Mouse (Mus musculus): ENCODE results near the gene Pdss1. TPM values are rescaled to one million over a fixed set of nuclear protein-coding genes. Genes with fewer than 3 reads are reported as not detected.

The Pdss1 gene
- polyA plus RNA-seq, 2 experiments = 8.8 to 14.0 TPM

DNA sequence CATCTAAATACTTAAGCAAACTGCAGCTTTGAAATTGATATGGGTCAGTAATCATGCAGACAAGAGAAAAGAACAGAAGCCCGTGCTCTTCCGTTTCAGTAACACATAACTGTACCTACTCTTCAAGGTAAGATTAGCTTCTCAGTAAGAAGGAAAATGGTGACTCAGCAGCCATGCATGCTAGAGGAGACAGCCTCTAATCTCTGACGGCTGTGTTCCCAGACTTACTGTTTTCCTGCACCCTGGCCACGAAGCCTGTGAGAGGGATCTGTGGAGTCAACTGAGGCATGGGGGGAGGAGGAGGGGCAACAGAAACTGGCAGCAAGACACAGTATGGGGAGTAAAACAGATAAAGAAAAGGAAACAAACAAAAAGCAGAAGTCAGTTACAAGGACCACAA lies 54.6 kb downstream of the Pdss1 start:
- Histone ChIP-seq H3K9me3 (ENCODE audit: control insufficient read depth, low read length) (no peaks in the 10 kb centered on the region), H3K36me3 (replicated peaks; ENCODE audit: control insufficient read depth, insufficient read depth, low read depth) (no peaks in the 10 kb centered on the region; the same call in none of the 2 replicates), H3K4me3 (ENCODE audit: insufficient read depth in 1 of 2, low read depth in 2 of 2, low read length in 2 of 2) (no peak overlapping the region), H3K4me1 (replicated peaks; ENCODE audit: control insufficient read depth in 2 of 2, insufficient read depth in 2 of 2, low read length in 1 of 2) (peaks cover 0 to 2% of the 10 kb centered on the region in 2 experiments; a peak in 2 of 4 replicates), H3K9ac (replicated peaks) (no peak overlapping the region), H3K4me2 (ENCODE audit: low read depth) (no peak overlapping the region), H3K27me3 (ENCODE audit: control insufficient read depth, insufficient read depth, low read length) (no peaks in the 10 kb centered on the region), H3K27ac (no peak overlapping the region)
- WGBS (ENCODE audit: insufficient replicate concordance) = 18% methylated on average over 4 of the region's 4 CpGs
- peak; percentile 10 to 20 (median 12) for DNase-seq (ENCODE audit: low read depth in 3 of 3, low spot score in 3 of 3)
- TF ChIP-seq EP300 (IDR thresholded peaks at IDR 0.05; ENCODE audit: low read depth) (no peak), CTCF (IDR thresholded peaks at IDR 0.05; ENCODE audit: low read depth) (no peak)
- ATAC-seq (ENCODE audit: insufficient read depth) = no peak

GRCm38 (mm10) chr2:22954278-22954677 lies 59.0 kb downstream of the Pdss1 start:
- H3K4me2 ChIP-seq (ENCODE audit: low read depth) = no peak overlapping the region

DNA sequence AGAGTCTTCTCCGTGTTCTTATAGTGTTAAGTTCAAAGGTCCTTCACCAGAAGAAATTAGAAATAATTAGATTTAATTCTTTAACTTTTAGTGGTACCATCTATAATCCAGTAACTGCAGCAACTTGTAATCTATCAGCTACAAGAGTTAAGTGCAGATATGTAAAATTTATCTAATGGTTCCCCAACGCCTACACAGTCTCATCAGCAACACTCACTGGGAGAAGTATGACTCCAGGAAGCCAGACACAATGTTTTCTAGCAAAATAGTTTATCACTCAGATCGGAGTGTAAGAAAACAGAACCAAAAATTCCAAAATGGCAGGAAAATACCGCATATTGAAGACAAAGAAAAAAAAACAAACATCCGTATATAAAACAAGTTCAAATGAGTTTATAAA lies 60.6 kb downstream of the Pdss1 start:
- no peaks in the 10 kb centered on the region for H3K9me3 ChIP-seq (ENCODE audit: control insufficient read depth, low read length)
- DNase-seq (ENCODE audit: low read depth in 3 of 3, low spot score in 3 of 3) = no peak
- H3K27ac ChIP-seq = no peak overlapping the region
- H3K36me3 ChIP-seq (replicated peaks; ENCODE audit: control insufficient read depth, insufficient read depth, low read depth) = no peaks in the 10 kb centered on the region; the same call in 1 of the 2 replicates
- no peaks in the 10 kb centered on the region for H3K27me3 ChIP-seq (ENCODE audit: control insufficient read depth, insufficient read depth, low read length)
- no peak for ATAC-seq (ENCODE audit: insufficient read depth)
- H3K9ac ChIP-seq (replicated peaks) = no peak overlapping the region
- 63% methylated on average over 5 of the region's 5 CpGs for WGBS (ENCODE audit: insufficient replicate concordance)
- H3K4me3 ChIP-seq (ENCODE audit: insufficient read depth in 1 of 2, low read depth in 2 of 2, low read length in 2 of 2) = no peak overlapping the region
- peaks cover 2 to 7% of the 10 kb centered on the region in 2 experiments for H3K4me1 ChIP-seq (replicated peaks; ENCODE audit: control insufficient read depth in 2 of 2, insufficient read depth in 2 of 2, low read length in 1 of 2)
- TF ChIP-seq CTCF (IDR thresholded peaks at IDR 0.05; ENCODE audit: low read depth) = no peak
- no peak for TF ChIP-seq EP300 (IDR thresholded peaks at IDR 0.05; ENCODE audit: low read depth)
- H3K4me2 ChIP-seq (ENCODE audit: low read depth) = no peak overlapping the region

More at GRCm38 (mm10) chr2:22954278-22954677, 59.0 kb downstream of the Pdss1 start:
- Histone ChIP-seq H3K27me3 (ENCODE audit: control insufficient read depth, insufficient read depth, low read length) (no peaks in the 10 kb centered on the region), H3K9ac (replicated peaks) (no peak overlapping the region), H3K4me1 (replicated peaks; ENCODE audit: control insufficient read depth in 2 of 2, insufficient read depth in 2 of 2, low read length in 1 of 2) (peaks cover 2 to 10% of the 10 kb centered on the region in 2 experiments), H3K9me3 (ENCODE audit: control insufficient read depth, low read length) (no peaks in the 10 kb centered on the region), H3K36me3 (replicated peaks; ENCODE audit: control insufficient read depth, insufficient read depth, low read depth) (no peaks in the 10 kb centered on the region; the same call in 1 of the 2 replicates), H3K4me3 (ENCODE audit: insufficient read depth in 1 of 2, low read depth in 2 of 2, low read length in 2 of 2) (no peak overlapping the region), H3K27ac (no peak overlapping the region)
- DNase-seq (ENCODE audit: low read depth in 3 of 3, low spot score in 3 of 3) (no peak), ATAC-seq (ENCODE audit: insufficient read depth) (no peak)
- 72% methylated on average over 4 of the region's 4 CpGs for WGBS (ENCODE audit: insufficient replicate concordance)
- no peak for TF ChIP-seq CTCF (IDR thresholded peaks at IDR 0.05; ENCODE audit: low read depth)
- TF ChIP-seq EP300 (IDR thresholded peaks at IDR 0.05; ENCODE audit: low read depth) = no peak

GRCm38 (mm10) chr2:22957415-22957814 lies 62.1 kb downstream of the Pdss1 start:
- no peaks in the 10 kb centered on the region; the same call in 1 of the 2 replicates for H3K36me3 ChIP-seq (replicated peaks; ENCODE audit: control insufficient read depth, insufficient read depth, low read depth)
- no peak overlapping the region for H3K4me2 ChIP-seq (ENCODE audit: low read depth)
- no peak overlapping the region for H3K4me3 ChIP-seq (ENCODE audit: insufficient read depth in 1 of 2, low read depth in 2 of 2, low read length in 2 of 2)
- peak in 2 of 3 experiments; percentile 1 to 4 for DNase-seq (ENCODE audit: low read depth in 3 of 3, low spot score in 3 of 3)
- ATAC-seq (ENCODE audit: insufficient read depth) = peak; percentile 59; the same call in 1 of the 2 replicates
- H3K4me1 ChIP-seq (replicated peaks; ENCODE audit: control insufficient read depth in 2 of 2, insufficient read depth in 2 of 2, low read length in 1 of 2) = peaks cover 2 to 7% of the 10 kb centered on the region in 2 experiments
- H3K9ac ChIP-seq (replicated peaks) = no peak overlapping the region
- H3K27me3 ChIP-seq (ENCODE audit: control insufficient read depth, insufficient read depth, low read length) = no peaks in the 10 kb centered on the region
- WGBS (ENCODE audit: insufficient replicate concordance) = 71% methylated on average over 1 of the region's 1 CpGs
- H3K9me3 ChIP-seq (ENCODE audit: control insufficient read depth, low read length) = no peaks in the 10 kb centered on the region
- H3K27ac ChIP-seq = no peak overlapping the region
- TF ChIP-seq CTCF (IDR thresholded peaks at IDR 0.05; ENCODE audit: low read depth) (no peak), EP300 (IDR thresholded peaks at IDR 0.05; ENCODE audit: low read depth) (no peak)

GRCm38 (mm10) chr2:22961681-22962080 lies 66.4 kb downstream of the Pdss1 start:
- TF ChIP-seq EP300 (IDR thresholded peaks at IDR 0.05; ENCODE audit: low read depth) = no peak
- TF ChIP-seq CTCF (IDR thresholded peaks at IDR 0.05; ENCODE audit: low read depth) = peak; percentile 30; the same call in 1 of the 2 replicates
- Histone ChIP-seq H3K9ac (replicated peaks) (no peak overlapping the region), H3K4me2 (ENCODE audit: low read depth) (no peak overlapping the region), H3K27me3 (ENCODE audit: control insufficient read depth, insufficient read depth, low read length) (no peaks in the 10 kb centered on the region), H3K4me1 (replicated peaks; ENCODE audit: control insufficient read depth in 2 of 2, insufficient read depth in 2 of 2, low read length in 1 of 2) (peaks cover 2 to 7% of the 10 kb centered on the region in 2 experiments), H3K4me3 (ENCODE audit: insufficient read depth in 1 of 2, low read depth in 2 of 2, low read length in 2 of 2) (no peak overlapping the region), H3K9me3 (ENCODE audit: control insufficient read depth, low read length) (no peaks in the 10 kb centered on the region), H3K27ac (no peak overlapping the region), H3K36me3 (replicated peaks; ENCODE audit: control insufficient read depth, insufficient read depth, low read depth) (no peaks in the 10 kb centered on the region)
- DNase-seq (ENCODE audit: low read depth in 3 of 3, low spot score in 3 of 3) (no peak), ATAC-seq (ENCODE audit: insufficient read depth) (no peak)
- WGBS (ENCODE audit: insufficient replicate concordance) = 79% methylated on average over 2 of the region's 2 CpGs
